Mouse (Mus musculus): ENCODE data around the gene Vmn2r47. TPM values are rescaled to one million over a fixed set of nuclear protein-coding genes. Genes with fewer than 3 reads are reported as not detected.
"Not testable (repeated sequence)": the region's sequence is repeated elsewhere in the genome, so short reads cannot be mapped to it uniquely, and the experiment has no call there.

Vmn2r47 gene
- not detected for total RNA-seq (2021)
- long read RNA-seq, experiment 1, result 0 reads
- long read RNA-seq, experiment 2, result 0 reads

DNA sequence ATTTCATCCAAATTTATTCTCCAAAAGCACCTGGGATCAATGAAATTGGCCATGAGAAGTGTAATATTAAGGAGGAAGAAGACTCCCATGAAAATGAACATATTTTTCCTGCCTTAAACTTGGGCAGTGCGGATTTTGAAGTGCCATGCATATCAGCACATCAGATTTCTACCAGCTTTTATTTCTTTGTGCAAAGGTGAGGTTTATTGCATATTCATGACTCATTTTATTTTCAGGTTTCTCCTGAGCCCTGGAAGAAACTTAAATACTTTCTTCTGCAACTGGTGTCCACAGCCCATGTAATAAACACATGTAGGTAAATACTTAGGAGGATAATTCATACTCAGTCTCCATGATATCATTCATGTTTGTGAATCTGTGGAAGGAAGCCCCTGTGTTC is at the start of gene Vmn2r47:
Gene Vmn2r47 (minus strand): TSS at position 101 of the 400 bp plus-strand sequence.
- not testable (repeated sequence) for DNase-seq (ENCODE audit: low spot score in 2 of 2)

DNA sequence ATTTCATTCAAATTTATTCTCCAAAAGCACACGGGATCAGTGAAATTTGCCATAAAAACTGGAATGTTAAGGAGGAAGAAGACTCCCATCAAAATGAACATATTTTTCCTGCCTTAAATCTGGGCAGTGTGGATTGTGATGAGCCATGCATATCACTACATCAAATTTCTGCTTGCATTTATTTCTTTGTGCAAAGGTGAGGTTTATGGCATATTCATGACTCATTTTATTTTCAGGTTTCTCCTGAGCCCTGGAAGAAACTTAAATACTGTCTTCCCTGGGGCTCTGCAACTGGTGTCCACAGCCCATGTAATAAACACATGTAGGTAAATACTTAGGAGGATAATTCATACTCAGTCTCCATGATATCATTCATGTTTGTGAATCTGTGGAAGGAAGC is 70.7 kb downstream of the Vmn2r47 start, which contains the start of gene Vmn2r46:
Gene Vmn2r46 (minus strand): TSS at position 101 of the 400 bp plus-strand sequence.
- DNase-seq (ENCODE audit: low spot score in 2 of 2), result not testable (repeated sequence)

Other genes with a start within 250 kb of the Vmn2r47 start
- not detected for gene Vmn2r46, start 70.8 kb downstream of the Vmn2r47 start, total RNA-seq (2021)
- not detected for gene Vmn2r48, start 112.3 kb upstream of the Vmn2r47 start, total RNA-seq (2021)
- not detected for gene Vmn2r49, start 150.9 kb upstream of the Vmn2r47 start, total RNA-seq (2021)
- gene Vmn2r50, start 212.0 kb upstream of the Vmn2r47 start, total RNA-seq (2021), result not detected

Data from left cerebral cortex, adult 18-20 months (tissue).